Mouse (Mus musculus): Measurements from ENCODE around the gene 3110082I17Rik. TPM values are rescaled to one million over a fixed set of nuclear protein-coding genes. Genes with fewer than 3 reads are reported as not detected.
"Not testable (repeated sequence)": the region's sequence is repeated elsewhere in the genome, so short reads cannot be mapped to it uniquely, and the experiment has no call there.

3110082I17Rik gene
- polyA plus RNA-seq, 1 experiment: 4.8 TPM

DNA sequence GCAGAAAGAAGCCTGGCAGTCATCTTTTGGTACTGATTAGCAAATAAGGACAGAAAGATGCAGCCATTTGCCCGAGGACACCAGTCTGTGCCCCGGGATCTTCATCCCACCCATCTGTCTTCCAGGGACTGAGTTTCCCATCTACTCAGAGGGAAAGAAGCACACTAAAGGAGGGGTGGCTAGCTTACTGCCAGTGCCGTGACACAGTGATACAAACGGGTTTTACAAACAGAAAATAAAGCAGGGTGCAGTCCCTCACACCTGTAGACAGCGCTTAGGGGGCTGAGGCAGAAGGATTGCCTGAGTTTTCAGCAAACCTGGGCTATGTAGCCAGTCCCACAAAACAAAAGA lies 115.0 kb downstream of the 3110082I17Rik start:
- H3K27me3 ChIP-seq (replicated peaks; ENCODE audit: control insufficient read depth, insufficient read depth, low read length): no peaks in the 10 kb centered on the region
- WGBS: 11% methylated on average over 5 of the region's 5 CpGs
- no peak for DNase-seq
- peaks cover 16% of the 10 kb centered on the region for H3K4me1 ChIP-seq (ENCODE audit: control insufficient read depth, insufficient read depth, low read length)
- no peaks in the 10 kb centered on the region; the same call in 1 of the 2 replicates for H3K36me3 ChIP-seq (ENCODE audit: control insufficient read depth, insufficient read depth, low read length)
- H3K27ac ChIP-seq (ENCODE audit: insufficient read depth, low read depth, low read length): peak overlapping the region; percentile 77
- TF ChIP-seq CTCF (conservative IDR thresholded peaks at IDR 0.05; ENCODE audit: insufficient read depth, insufficient read length, low read depth, low read length) (no peak), POLR2A (IDR thresholded peaks at IDR 0.05; ENCODE audit: low read depth, low read length) (no peak)
- H3K4me3 ChIP-seq (ENCODE audit: insufficient read depth, low read depth, low read length): peak overlapping the region; percentile 18; the same call in 1 of the 2 replicates

DNA sequence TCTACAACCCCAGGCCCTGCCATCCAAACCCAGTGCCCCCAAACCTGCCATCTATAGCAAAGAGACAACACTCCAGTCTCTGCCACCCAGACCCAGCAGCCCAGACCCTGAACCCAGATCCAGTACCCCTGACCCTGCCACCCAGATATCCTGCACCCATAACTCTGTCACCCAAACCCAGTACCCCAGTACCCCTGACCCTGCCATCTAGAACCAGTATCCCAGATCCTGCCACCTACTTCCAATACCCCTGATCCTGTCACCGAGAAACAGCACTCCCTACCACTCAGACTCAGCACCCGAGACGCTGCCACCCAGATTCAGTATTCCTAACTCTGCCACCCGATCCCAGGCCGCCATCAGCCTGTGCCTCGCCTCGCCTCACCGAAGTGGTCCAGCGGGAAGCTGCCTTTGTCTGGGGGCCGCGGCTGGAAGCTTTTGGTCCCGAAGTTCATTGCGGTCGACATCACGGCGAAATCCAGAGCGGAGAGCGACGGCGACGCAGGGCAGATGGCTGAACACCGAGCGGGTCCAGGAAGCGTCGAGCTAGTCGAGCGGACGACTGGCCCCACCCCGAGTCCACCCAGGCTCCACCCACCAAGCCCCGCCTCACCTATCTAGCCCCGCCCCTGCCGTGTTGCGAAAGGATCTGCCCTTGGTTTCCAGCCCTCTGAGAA lies 115.5 kb downstream of the 3110082I17Rik start:
- DNase-seq: peak; percentile 98
- Histone ChIP-seq H3K4me1 (ENCODE audit: control insufficient read depth, insufficient read depth, low read length) (peaks cover 16% of the 10 kb centered on the region), H3K36me3 (ENCODE audit: control insufficient read depth, insufficient read depth, low read length) (no peaks in the 10 kb centered on the region; the same call in 1 of the 2 replicates), H3K4me3 (ENCODE audit: insufficient read depth, low read depth, low read length) (peak overlapping the region; percentile 96), H3K27ac (ENCODE audit: insufficient read depth, low read depth, low read length) (peak overlapping the region; percentile 81), H3K27me3 (replicated peaks; ENCODE audit: control insufficient read depth, insufficient read depth, low read length) (no peaks in the 10 kb centered on the region)
- WGBS: under 1% methylated on average over 33 of the region's 33 CpGs
- TF ChIP-seq POLR2A (IDR thresholded peaks at IDR 0.05; ENCODE audit: low read depth, low read length): peak; percentile 90
- no peak; the same call in 1 of the 2 replicates for TF ChIP-seq CTCF (conservative IDR thresholded peaks at IDR 0.05; ENCODE audit: insufficient read depth, insufficient read length, low read depth, low read length)

DNA sequence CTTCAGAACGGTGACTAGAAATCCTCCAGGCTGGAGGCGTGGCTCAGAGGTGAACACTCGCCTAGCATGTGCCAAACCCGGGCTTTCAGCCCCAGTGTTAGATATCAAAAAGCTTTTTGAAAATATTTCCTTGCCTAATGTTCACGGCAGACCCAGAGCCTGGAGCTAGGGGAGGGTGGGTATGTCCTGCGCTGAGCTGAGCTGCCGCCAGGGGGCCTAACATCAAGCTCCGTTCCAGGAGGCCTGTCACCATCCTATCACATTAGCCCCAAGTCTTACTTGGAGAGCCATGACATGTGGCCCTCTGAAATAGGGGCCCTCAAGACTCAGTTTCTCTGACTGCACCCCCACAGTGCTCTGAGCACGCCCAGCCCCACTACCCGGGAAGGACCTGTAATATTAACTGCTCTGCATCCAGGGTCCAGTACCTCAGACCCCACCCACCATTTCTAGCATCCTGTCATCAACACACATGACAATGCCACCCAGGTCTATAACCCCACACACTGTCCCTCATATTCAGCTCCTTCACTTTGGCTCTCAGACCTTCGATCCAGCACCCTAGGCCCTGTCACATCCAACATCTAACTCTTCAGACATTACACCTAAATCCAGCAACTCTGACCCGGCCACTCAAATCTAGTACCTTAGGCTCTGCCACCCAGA lies 116.2 kb downstream of the 3110082I17Rik start:
- peak; percentile 79 for DNase-seq
- Histone ChIP-seq H3K36me3 (ENCODE audit: control insufficient read depth, insufficient read depth, low read length) (no peaks in the 10 kb centered on the region; the same call in 1 of the 2 replicates), H3K27ac (ENCODE audit: insufficient read depth, low read depth, low read length) (no peak overlapping the region), H3K4me3 (ENCODE audit: insufficient read depth, low read depth, low read length) (peak overlapping the region; percentile 96), H3K27me3 (replicated peaks; ENCODE audit: control insufficient read depth, insufficient read depth, low read length) (no peaks in the 10 kb centered on the region), H3K4me1 (ENCODE audit: control insufficient read depth, insufficient read depth, low read length) (peaks cover 16% of the 10 kb centered on the region)
- WGBS: 4% methylated on average over 12 of the region's 12 CpGs
- TF ChIP-seq POLR2A (IDR thresholded peaks at IDR 0.05; ENCODE audit: low read depth, low read length) (no peak), CTCF (conservative IDR thresholded peaks at IDR 0.05; ENCODE audit: insufficient read depth, insufficient read length, low read depth, low read length) (peak; percentile 84)

DNA sequence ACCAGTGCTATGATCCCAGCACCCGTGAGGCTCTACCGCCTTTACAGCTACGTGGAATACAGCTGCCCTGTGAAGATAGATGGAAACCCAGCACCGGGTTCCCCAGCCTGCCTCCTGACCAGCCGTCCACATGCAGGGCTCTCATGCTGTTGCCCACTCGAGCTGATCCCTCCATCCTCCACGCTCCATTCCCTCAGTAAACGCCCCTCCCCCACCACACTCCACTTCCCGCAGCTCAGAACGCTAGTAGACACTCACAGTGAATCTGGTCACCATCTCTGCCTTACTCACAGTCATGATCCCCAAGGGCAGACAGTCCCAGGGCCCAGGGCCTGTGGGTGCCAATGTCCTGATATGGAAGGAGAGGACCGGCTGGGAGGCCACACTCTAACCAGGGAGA lies 121.4 kb downstream of the 3110082I17Rik start:
- 64% methylated on average over 11 of the region's 11 CpGs for WGBS
- Histone ChIP-seq H3K27ac (ENCODE audit: insufficient read depth, low read depth, low read length) (no peak overlapping the region), H3K36me3 (ENCODE audit: control insufficient read depth, insufficient read depth, low read length) (no peaks in the 10 kb centered on the region; the same call in 1 of the 2 replicates)

DNA sequence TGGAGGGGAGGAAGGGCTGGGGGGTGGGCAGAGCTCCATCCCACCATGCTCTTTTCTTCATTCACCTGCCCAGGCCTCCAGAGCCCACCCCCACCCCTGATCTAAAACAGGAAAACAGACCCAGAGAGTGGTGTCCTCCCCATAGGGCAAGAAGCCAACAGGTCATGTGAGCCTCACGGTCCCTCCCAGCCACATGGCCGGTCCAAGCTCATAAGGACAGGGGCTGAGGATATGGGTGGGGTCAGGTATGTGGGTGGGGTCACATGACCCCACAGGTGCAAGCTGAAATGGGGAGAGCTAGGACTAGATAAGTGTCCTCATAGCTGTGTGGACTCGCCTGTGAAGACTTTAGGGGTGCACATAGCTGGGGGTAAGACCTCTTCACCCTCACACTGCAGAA lies 121.9 kb downstream of the 3110082I17Rik start:
- peak; percentile 77 for DNase-seq
- WGBS: 38% methylated on average over 3 of the region's 3 CpGs
- no peak overlapping the region for H3K27ac ChIP-seq (ENCODE audit: insufficient read depth, low read depth, low read length)
- TF ChIP-seq CTCF (conservative IDR thresholded peaks at IDR 0.05; ENCODE audit: insufficient read depth, insufficient read length, low read depth, low read length) (no peak), POLR2A (IDR thresholded peaks at IDR 0.05; ENCODE audit: low read depth, low read length) (no peak)
- H3K4me3 ChIP-seq (ENCODE audit: insufficient read depth, low read depth, low read length): no peak overlapping the region
- H3K4me1 ChIP-seq (ENCODE audit: control insufficient read depth, insufficient read depth, low read length): peaks cover 9% of the 10 kb centered on the region
- H3K36me3 ChIP-seq (ENCODE audit: control insufficient read depth, insufficient read depth, low read length): no peaks in the 10 kb centered on the region; the same call in 1 of the 2 replicates
- no peaks in the 10 kb centered on the region for H3K27me3 ChIP-seq (replicated peaks; ENCODE audit: control insufficient read depth, insufficient read depth, low read length)

More for the DNA sequence above, 121.4 kb downstream of the 3110082I17Rik start:
- TF ChIP-seq POLR2A (IDR thresholded peaks at IDR 0.05; ENCODE audit: low read depth, low read length) (no peak), CTCF (conservative IDR thresholded peaks at IDR 0.05; ENCODE audit: insufficient read depth, insufficient read length, low read depth, low read length) (no peak)
- peaks cover 9% of the 10 kb centered on the region for H3K4me1 ChIP-seq (ENCODE audit: control insufficient read depth, insufficient read depth, low read length)
- no peak for DNase-seq
- H3K27me3 ChIP-seq (replicated peaks; ENCODE audit: control insufficient read depth, insufficient read depth, low read length): no peaks in the 10 kb centered on the region
- no peak overlapping the region for H3K4me3 ChIP-seq (ENCODE audit: insufficient read depth, low read depth, low read length)

DNA sequence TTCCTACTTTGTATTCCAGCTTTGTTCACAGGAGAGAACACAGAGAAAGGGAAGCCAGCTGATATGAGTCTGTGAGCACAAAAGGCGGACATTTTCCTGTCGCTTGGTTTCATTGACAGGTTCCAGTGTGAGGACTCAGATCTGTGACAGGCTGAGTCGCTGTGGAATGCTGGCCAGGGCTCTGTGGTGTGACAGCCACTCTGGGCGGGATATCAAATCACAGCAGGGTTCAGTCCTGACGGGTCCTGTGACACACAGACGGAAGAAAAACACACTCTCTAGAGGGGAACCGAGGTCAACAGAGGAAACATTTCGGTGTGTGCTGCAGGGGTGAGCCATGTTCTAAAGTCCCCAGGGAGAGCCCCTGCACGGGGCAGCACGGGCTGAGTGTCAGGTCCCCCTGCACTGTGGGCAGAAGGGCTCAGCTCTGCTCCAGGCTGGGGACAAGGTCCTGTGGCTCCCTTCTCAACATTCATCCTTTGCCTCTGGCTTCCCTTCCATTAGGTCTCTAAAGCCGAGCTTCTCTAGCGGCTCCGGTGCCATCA lies 122.4 kb downstream of the 3110082I17Rik start:
- 39% methylated on average over 13 of the region's 13 CpGs for WGBS
- Histone ChIP-seq H3K4me1 (ENCODE audit: control insufficient read depth, insufficient read depth, low read length) (peaks cover 9% of the 10 kb centered on the region), H3K36me3 (ENCODE audit: control insufficient read depth, insufficient read depth, low read length) (no peaks in the 10 kb centered on the region; the same call in 1 of the 2 replicates), H3K27ac (ENCODE audit: insufficient read depth, low read depth, low read length) (no peak overlapping the region), H3K4me3 (ENCODE audit: insufficient read depth, low read depth, low read length) (no peak overlapping the region), H3K27me3 (replicated peaks; ENCODE audit: control insufficient read depth, insufficient read depth, low read length) (no peaks in the 10 kb centered on the region)
- TF ChIP-seq POLR2A (IDR thresholded peaks at IDR 0.05; ENCODE audit: low read depth, low read length) (no peak), CTCF (conservative IDR thresholded peaks at IDR 0.05; ENCODE audit: insufficient read depth, insufficient read length, low read depth, low read length) (no peak)
- no peak for DNase-seq

DNA sequence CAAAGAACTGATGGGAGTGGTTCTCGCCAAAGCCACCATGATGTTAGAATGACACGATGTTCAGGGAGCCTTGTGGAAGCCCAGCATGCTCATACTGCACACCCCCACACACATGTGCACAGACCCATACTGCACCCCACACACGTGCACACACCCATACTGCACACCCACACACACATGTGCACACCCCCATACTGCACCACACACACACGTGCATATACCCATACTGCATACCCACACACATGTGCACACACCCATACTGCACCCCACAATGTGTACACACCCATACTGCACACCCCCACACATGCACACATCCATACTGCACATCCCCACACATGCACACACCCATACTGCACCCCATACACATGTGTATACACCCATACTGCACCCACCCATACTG lies 124.7 kb downstream of the 3110082I17Rik start:
- Histone ChIP-seq H3K36me3 (ENCODE audit: control insufficient read depth, insufficient read depth, low read length) (no peaks in the 10 kb centered on the region), H3K27ac (ENCODE audit: insufficient read depth, low read depth, low read length) (no peak overlapping the region), H3K27me3 (replicated peaks; ENCODE audit: control insufficient read depth, insufficient read depth, low read length) (no peaks in the 10 kb centered on the region), H3K4me1 (ENCODE audit: control insufficient read depth, insufficient read depth, low read length) (peaks cover 13% of the 10 kb centered on the region), H3K4me3 (ENCODE audit: insufficient read depth, low read depth, low read length) (no peak overlapping the region)
- TF ChIP-seq POLR2A (IDR thresholded peaks at IDR 0.05; ENCODE audit: low read depth, low read length) (no peak), CTCF (conservative IDR thresholded peaks at IDR 0.05; ENCODE audit: insufficient read depth, insufficient read length, low read depth, low read length) (no peak)
- 90% methylated on average over 4 of the region's 4 CpGs for WGBS
- no peak for DNase-seq

DNA sequence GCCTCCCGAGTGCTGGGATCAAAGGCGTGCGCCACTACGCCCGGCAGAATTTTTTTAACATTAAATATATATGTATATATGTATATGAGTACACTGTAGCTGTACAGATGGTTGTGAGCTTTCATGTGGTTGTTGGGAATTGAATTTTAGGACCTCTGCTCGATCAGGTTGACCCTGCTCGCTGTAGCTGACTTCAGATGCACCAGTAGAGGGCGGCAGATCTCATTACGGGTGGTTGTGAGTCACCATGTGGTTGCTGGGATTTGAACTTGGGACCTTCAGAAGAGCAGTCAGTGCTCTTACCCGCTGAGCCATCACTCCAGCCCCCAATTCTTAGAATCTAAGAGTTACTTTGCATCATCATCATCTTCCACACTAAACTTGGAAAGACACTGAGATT lies 125.9 kb downstream of the 3110082I17Rik start:
- not testable (repeated sequence) for DNase-seq

More for the DNA sequence above, 125.9 kb downstream of the 3110082I17Rik start:
- not testable (repeated sequence) for H3K36me3 ChIP-seq (ENCODE audit: control insufficient read depth, insufficient read depth, low read length); H3K27ac ChIP-seq (ENCODE audit: insufficient read depth, low read depth, low read length); H3K4me3 ChIP-seq (ENCODE audit: insufficient read depth, low read depth, low read length); H3K27me3 ChIP-seq (replicated peaks; ENCODE audit: control insufficient read depth, insufficient read depth, low read length)
- 84% methylated on average over 10 of the region's 10 CpGs for WGBS
- H3K4me1 ChIP-seq (ENCODE audit: control insufficient read depth, insufficient read depth, low read length): peaks cover 13% of the 10 kb centered on the region
